Mouse (Mus musculus) intestine, embryonic 14.5 days (tissue): ENCODE results near the gene Dchs1. TPM values are rescaled to one million over a fixed set of nuclear protein-coding genes. Genes with fewer than 3 reads are reported as not detected.
A peak's percentile ranks its signal among the peaks of the same experiment; 100 is the strongest.

ENCODE experiments used
- ATAC-seq: fragments of 200-750 bp; cut with Nextera tagmentation; replicated peaks from 2 replicates; pipeline ENCODE4 v1.8.0; 2017; ENCODE audit warnings: low read depth, moderate number of reproducible peaks, moderate TSS enrichment, moderate library complexity; ENCODE audit not compliant: low FRiP score, low TSS enrichment
- DNase-seq: peaks from one replicate; pipeline ENCODE4 v3.0.0-alpha.2; 2018; ENCODE audit warnings: low spot score
- H3K27ac ChIP-seq: fragments of 300-500 bp; sonication (generic); 2 replicates; pipeline ENCODE4 v1.5.1; 2014; ENCODE audit warnings: low read depth, mild to moderate bottlenecking, control low read depth
- H3K27me3 ChIP-seq: fragments of 300-500 bp; sonication (generic); replicated peaks from 2 replicates; pipeline ENCODE4 v1.6.1; 2014; ENCODE audit warnings: low read length, control low read depth; ENCODE audit not compliant: control insufficient read depth, insufficient read depth
- H3K36me3 ChIP-seq: fragments of 300-500 bp; sonication (generic); 2 replicates; pipeline ENCODE4 v1.6.1; 2014; ENCODE audit warnings: low read length, control low read depth; ENCODE audit not compliant: control insufficient read depth, insufficient read depth
- H3K4me1 ChIP-seq: fragments of 300-500 bp; sonication (generic); replicated peaks from 2 replicates; pipeline ENCODE4 v1.6.1; 2014; ENCODE audit warnings: low read length, control low read depth, mixed read lengths; ENCODE audit not compliant: control insufficient read depth, insufficient read depth
- H3K4me2 ChIP-seq: fragments of 300-500 bp; sonication (generic); 2 replicates; pipeline ENCODE4 v1.6.1; 2014; ENCODE audit warnings: low read length
- H3K4me3 ChIP-seq: fragments of 300-500 bp; sonication (generic); 2 replicates; pipeline ENCODE4 v1.5.1; 2014; ENCODE audit warnings: low read depth, low read length, control low read depth, mixed read lengths
- H3K9ac ChIP-seq: fragments of 300-500 bp; sonication (generic); 2 replicates; pipeline ENCODE4 v1.6.1; 2014; ENCODE audit warnings: mild to moderate bottlenecking, low read length
- H3K9me3 ChIP-seq: fragments of 300-500 bp; sonication (generic); 2 replicates; pipeline ENCODE4 v1.6.1; 2016; ENCODE audit warnings: low read length, control low read depth; ENCODE audit not compliant: control insufficient read depth
- WGBS: fragments of 180-500 bp; shearing (Covaris S2); extraction: QIAGEN DNeasy Blood & Tissue Kit; methylation state at CpG from one replicate; pipeline ENCODE4 v1.1.7; 2014; 5-methylcytosine and 5-hydroxymethylcytosine counted together
- polyA plus RNA-seq: library from polyadenylated mRNA; unstranded; fragments of >200 nt; fragmentation: Nextera tagmentation; extraction: Ambion mirVana; gene quantifications from 2 replicates; pipeline ENCODE4 v1.2.1, GENCODE M21; 2014

Dchs1 gene
- polyA plus RNA-seq, 1 experiment from 2014 or later: 17.5 TPM

GRCm38 (mm10) chr7:105762517-105763270, 24.8 kb downstream of the Dchs1 start:
- Histone ChIP-seq H3K9ac (no peak overlapping the region), H3K4me3 (0 out of 2 replicates have a peak overlapping the region, but pooled peaks have one; percentile 6), H3K27ac (no peak overlapping the region), H3K9me3 (no peaks in the 10 kb centered on the region), H3K27me3 (0 out of 2 replicates have a peak, but pooled peaks cover 2% of the 10 kb centered on the region), H3K4me2 (peak overlapping the region; percentile 40), H3K4me1 (peaks cover 5% of the 10 kb centered on the region; the same call in 1 of the 2 replicates), H3K36me3 (peaks cover 90% of the 10 kb centered on the region)
- 52% methylated on average over 55 of the region's 55 CpGs for WGBS
- DNase-seq: peak; percentile 64
- ATAC-seq: 0 out of 2 replicates have a peak, but pooled peaks have one; percentile 45

GRCm38 (mm10) chr7:105761813-105762484, 25.5 kb downstream of the Dchs1 start:
- Histone ChIP-seq H3K4me2 (peak overlapping the region; percentile 40), H3K4me3 (0 out of 2 replicates have a peak overlapping the region, but pooled peaks have one; percentile 6), H3K27me3 (0 out of 2 replicates have a peak, but pooled peaks cover 2% of the 10 kb centered on the region), H3K9me3 (no peaks in the 10 kb centered on the region), H3K4me1 (no peaks in the 10 kb centered on the region), H3K9ac (no peak overlapping the region), H3K27ac (no peak overlapping the region), H3K36me3 (peaks cover 93% of the 10 kb centered on the region)
- WGBS: 38% methylated on average over 51 of the region's 51 CpGs
- ATAC-seq (peak; percentile 28; the same call in 1 of the 2 replicates), DNase-seq (no peak)

DNA sequence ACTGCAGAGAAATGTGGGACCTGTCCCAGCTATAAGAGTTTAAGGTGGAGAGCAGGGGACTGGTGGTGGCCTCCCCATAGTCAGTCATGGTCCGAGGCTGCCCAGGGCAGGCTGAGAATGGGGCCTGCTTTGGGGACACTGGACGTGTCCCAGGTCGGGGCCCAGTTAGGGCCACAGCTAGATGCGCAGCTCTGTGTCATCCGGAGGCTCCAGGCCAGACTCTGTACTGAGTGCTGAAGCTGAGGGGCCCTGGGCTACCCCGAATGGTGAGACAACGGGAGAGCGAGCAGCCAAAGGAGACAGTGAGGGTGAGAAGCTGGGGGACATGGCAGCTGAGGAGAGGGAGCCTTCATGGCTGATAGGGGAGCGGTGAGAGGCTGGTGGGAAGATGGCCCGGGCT, 34.2 kb downstream of the Dchs1 start:
- no peak for ATAC-seq
- Histone ChIP-seq H3K27me3 (no peaks in the 10 kb centered on the region), H3K27ac (no peak overlapping the region), H3K4me2 (no peak overlapping the region), H3K36me3 (peaks cover 61% of the 10 kb centered on the region), H3K4me3 (no peak overlapping the region), H3K9me3 (no peaks in the 10 kb centered on the region), H3K9ac (no peak overlapping the region), H3K4me1 (peaks cover 5% of the 10 kb centered on the region; the same call in 1 of the 2 replicates)
- WGBS: 89% methylated on average over 10 of the region's 10 CpGs
- DNase-seq: no peak

DNA sequence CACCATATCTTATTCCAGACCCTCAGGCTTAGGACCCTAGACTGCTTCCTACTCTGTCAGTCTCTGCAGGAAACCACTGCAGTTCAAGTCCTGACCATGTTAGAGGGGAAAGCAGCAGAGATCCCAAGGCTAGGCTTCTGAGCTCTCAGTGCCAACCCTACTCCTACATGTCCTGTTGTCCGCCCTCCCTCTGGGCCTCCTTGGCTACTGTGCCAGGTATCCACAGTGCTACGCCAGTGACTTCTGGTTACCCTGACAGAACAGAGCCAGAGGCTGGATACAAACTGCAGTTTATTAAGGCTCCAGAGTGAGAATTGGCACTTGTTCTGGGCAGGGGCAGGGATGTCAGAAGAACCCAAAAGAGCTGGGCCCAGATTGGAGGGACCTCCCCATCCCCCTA, 34.7 kb downstream of the Dchs1 start:
- ATAC-seq (no peak; the same call in 1 of the 2 replicates), DNase-seq (no peak)
- peaks cover 5% of the 10 kb centered on the region; the same call in 1 of the 2 replicates for H3K4me1 ChIP-seq
- H3K9ac ChIP-seq: no peak overlapping the region
- WGBS: 96% methylated on average over 2 of the region's 2 CpGs
- no peaks in the 10 kb centered on the region for H3K27me3 ChIP-seq
- no peak overlapping the region for H3K4me3 ChIP-seq
- no peaks in the 10 kb centered on the region for H3K9me3 ChIP-seq
- no peak overlapping the region for H3K27ac ChIP-seq
- H3K4me2 ChIP-seq: no peak overlapping the region
- peaks cover 61% of the 10 kb centered on the region for H3K36me3 ChIP-seq

GRCm38 (mm10) chr7:105751491-105752433, 35.7 kb downstream of the Dchs1 start, which contains the start of gene Tpp1:
TSS of gene Tpp1 (minus strand) at chr7:105752235.
- Histone ChIP-seq H3K4me3 (peak within 1 kb of the TSS; percentile 65), H3K9me3 (no peaks in the 10 kb centered on the region), H3K4me1 (peaks cover 5% of the 10 kb centered on the region; the same call in 1 of the 2 replicates), H3K9ac (peak within 1 kb of the TSS; percentile 66), H3K27me3 (no peaks in the 10 kb centered on the region), H3K36me3 (peaks cover 56% of the 10 kb centered on the region), H3K27ac (peak within 1 kb of the TSS; percentile 23; the same call in 1 of the 2 replicates), H3K4me2 (peak within 1 kb of the TSS; percentile 79)
- WGBS: 18% methylated on average over 20 of the region's 20 CpGs
- peak; percentile 94 for DNase-seq
- peak; percentile 90 for ATAC-seq

DNA sequence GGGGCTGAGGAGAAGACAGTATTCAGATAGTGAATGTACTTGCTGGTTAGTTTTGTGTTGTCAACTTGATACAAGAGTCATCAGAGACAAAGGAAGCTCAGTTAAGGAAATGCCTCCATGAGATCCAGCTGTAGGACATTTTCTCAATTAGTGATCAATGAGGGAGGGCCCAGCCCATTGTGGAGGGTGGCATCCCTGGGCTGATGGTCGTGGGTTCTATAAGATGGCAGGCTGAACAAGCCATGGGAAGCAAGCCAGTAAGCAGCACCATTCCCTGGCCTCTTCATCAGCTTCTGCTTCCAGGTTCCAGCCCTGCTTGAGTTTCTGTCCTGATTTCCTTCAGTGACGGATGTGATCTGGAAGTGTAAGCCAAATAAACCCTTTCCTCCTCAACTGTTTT, 39.7 kb downstream of the Dchs1 start:
- H3K27ac ChIP-seq: no peak overlapping the region
- no peak overlapping the region for H3K4me3 ChIP-seq
- H3K9me3 ChIP-seq: no peaks in the 10 kb centered on the region
- no peak overlapping the region for H3K4me2 ChIP-seq
- no peaks in the 10 kb centered on the region for H3K27me3 ChIP-seq
- H3K4me1 ChIP-seq: peaks cover 11% of the 10 kb centered on the region; the same call in 1 of the 2 replicates
- no peak for ATAC-seq
- DNase-seq: no peak
- peaks cover 28% of the 10 kb centered on the region for H3K36me3 ChIP-seq
- no peak overlapping the region for H3K9ac ChIP-seq
- WGBS: 71% methylated on average over 2 of the region's 2 CpGs

GRCm38 (mm10) chr7:105743926-105744590, 43.4 kb downstream of the Dchs1 start, which contains the start of gene Taf10:
TSS of gene Taf10 (minus strand) at chr7:105744361.
- Histone ChIP-seq H3K4me3 (peak within 1 kb of the TSS; percentile 89), H3K27ac (peak within 1 kb of the TSS; percentile 80), H3K27me3 (no peaks in the 10 kb centered on the region), H3K4me1 (peaks cover 12% of the 10 kb centered on the region; the same call in 1 of the 2 replicates), H3K4me2 (peak within 1 kb of the TSS; percentile 85), H3K36me3 (peaks cover 61% of the 10 kb centered on the region), H3K9me3 (no peaks in the 10 kb centered on the region), H3K9ac (peak within 1 kb of the TSS; percentile 90)
- under 1% methylated on average over 61 of the region's 67 CpGs for WGBS
- DNase-seq: peak; percentile 89
- peak; percentile 95 for ATAC-seq
